Mouse (Mus musculus) frontal cortex, adult 2 months (tissue): ENCODE measurements at regions not wholly inside any gene's neighbourhood (a gene's known extent, or its start where the extent isn't known, plus 50 kb on each side); places are given as distances from the start of the nearest gene placed in this dataset.

Experiments used
- DNase-seq, 2 experiments: peaks; one replicate each; pipeline ENCODE4 v3.0.0; 2022; ENCODE audit warnings: low spot score in 1 of 2; ENCODE audit errors: extremely low spot score in 1 of 2

GRCm38 (mm10) chr9:33350258-33350657 is 714.2 kb downstream of the Ets1 start:
- no peak for DNase-seq

DNA sequence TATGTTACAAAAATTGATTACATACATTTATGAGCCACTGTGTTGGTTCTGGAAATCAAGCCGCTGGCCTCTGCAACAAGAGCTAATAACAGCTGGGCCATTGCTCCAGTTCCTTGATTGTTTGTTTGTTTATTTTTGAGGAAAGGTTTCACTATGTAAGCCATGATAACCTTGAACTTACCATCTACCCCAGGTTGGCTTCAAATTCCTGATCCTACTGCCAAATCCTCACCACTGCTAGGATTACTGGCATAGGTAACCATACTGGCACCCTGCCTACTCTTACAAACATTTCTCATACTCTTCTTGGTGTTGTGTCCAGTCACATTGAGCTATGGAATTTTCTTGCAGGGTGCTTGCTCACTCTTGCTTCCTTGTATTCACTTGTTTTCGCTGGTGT is 720.6 kb downstream of the Ets1 start:
- no peak for DNase-seq

DNA sequence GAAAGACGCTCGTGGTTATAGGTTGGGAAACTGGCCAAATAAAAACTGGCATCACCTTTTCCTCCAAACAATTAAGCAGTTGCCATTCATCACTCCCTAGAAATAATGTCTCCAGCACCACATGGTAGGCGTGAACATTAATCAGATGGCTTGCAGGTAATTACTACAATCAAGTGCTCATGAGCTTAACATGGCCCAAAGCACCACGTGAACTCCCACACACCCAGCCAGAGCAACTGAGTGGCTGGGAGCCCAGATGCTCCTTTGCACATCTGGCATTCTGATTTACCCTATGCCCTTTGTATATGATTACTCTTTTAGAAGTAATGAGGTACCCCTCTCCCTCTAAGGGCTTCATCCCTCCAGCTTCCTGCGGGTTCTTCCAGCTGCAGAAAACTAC is 724.9 kb downstream of the Ets1 start:
- DNase-seq = no peak

GRCm38 (mm10) chr9:33389170-33389569 is 753.1 kb downstream of the Ets1 start:
- peak; percentile 1 to 29 for DNase-seq

GRCm38 (mm10) chr9:33404691-33405090 is 768.7 kb downstream of the Ets1 start:
- no peak for DNase-seq

GRCm38 (mm10) chr9:33407517-33407916 is 771.5 kb downstream of the Ets1 start:
- no peak for DNase-seq

- DNase-seq = no peak
Measured at GRCm38 (mm10) chr9:33423781-33424180, 787.8 kb downstream of the Ets1 start.

GRCm38 (mm10) chr9:33436459-33436858 is 800.4 kb downstream of the Ets1 start:
- no peak for DNase-seq

DNA sequence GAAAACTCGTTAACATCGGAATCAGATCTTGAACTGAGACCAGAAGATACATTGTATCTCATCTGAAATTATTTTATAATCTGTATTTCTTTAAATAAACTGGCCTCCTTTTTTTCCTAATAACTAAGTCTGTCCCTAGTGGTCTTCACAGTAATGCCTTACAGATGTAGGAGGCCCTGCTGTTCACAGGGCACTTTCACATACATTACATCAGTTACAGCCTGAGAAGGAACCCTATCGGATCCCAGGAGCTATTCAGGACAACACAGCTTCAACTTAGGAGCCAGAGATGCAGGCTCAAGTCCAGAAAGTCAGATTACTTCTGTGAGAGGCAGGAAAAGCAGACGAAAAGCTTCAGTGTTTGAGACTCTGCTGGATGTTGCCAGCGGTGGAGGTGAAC is 806.2 kb downstream of the Ets1 start:
- DNase-seq = no peak

- DNase-seq = no peak
Measured at GRCm38 (mm10) chr9:33445902-33446301, 809.9 kb downstream of the Ets1 start.

GRCm38 (mm10) chr9:33475106-33475505 is 839.1 kb downstream of the Ets1 start:
- no peak for DNase-seq

DNA sequence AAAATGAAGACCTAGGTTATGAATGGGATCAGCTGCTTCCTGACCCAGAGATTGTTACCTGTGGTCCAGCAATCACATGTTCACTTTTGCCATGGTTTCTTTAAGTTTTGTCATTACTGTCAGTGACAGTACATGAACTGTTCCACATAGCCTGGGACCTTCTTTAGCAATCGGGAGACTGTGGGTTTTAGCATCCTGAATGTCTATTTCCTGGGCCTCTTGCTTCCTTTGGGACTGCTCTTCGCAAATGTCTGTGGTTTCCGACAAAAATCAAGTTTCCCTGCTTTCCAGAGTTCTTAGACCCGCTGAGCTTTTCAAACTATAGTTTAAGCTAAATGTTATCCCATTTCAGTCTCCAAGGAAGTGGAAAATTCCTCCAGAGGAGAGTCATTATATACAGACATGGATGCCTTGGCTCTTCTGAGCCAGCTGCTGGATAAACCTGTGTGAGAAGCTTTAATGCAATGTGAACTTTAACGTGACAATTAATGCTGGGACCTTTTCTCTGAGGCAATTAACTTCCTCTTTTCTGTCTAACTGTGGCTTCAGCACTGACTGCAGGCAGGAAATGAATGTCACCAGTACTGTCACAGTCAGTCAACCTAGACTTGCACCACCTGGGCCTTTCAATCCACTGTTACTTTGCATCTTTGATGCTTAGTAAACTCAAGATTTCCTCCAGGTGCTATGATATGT is 847.0 kb downstream of the Ets1 start:
- DNase-seq = no peak

GRCm38 (mm10) chr9:33483541-33483846 is 847.5 kb downstream of the Ets1 start:
- no peak for DNase-seq

DNA sequence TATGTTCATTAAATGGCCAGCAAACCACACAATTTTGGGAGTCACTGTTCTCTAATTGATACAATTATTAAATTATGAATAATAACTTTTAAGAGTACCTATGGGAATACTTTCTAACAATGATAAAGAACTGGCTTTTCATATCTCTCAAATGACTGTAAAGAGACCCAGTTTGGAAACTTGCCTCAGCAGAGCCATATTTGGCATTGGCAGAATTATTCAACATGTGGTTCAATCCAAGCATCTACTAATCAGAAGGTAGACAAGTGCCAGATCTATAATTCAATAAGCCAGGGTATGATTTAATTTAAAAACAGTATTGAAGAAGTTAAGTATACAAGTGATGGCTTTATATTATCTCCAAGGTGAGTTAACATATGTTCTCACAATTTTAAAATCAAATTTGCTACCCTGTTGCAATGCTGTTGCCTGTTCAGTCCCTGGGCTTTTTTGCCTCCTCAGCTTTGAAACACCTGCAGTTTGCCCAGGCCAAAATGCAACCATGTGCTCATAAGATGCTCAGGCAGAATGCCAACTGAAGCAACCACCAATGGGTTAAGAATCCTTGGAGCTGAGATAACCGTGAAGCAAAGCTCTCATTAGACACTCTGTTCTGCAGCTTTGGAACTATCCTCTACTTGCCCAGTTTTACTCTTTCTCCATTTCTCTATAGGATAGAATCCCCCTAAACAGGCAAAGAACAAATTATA is 897.2 kb downstream of the Ets1 start:
- DNase-seq = no peak

DNA sequence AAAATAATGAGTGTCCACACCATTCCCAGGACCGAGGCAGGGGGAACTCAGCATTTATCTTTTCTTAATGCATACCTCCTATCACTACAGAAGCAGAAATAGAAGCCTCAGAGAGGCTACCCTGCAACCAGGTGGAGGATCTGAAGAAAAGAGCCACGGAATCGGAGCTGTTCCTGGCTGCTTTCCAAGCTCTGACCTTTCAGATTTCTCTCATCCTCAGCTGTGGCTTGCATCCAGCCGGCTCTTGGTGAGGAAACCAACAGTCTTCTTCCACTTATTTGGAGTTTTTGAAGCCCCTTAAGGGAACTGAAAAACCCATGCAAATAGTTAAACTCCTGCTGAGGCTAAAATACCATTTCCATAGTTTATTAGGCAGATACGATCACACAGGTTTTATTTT is 907.3 kb downstream of the Ets1 start:
- no peak for DNase-seq

DNA sequence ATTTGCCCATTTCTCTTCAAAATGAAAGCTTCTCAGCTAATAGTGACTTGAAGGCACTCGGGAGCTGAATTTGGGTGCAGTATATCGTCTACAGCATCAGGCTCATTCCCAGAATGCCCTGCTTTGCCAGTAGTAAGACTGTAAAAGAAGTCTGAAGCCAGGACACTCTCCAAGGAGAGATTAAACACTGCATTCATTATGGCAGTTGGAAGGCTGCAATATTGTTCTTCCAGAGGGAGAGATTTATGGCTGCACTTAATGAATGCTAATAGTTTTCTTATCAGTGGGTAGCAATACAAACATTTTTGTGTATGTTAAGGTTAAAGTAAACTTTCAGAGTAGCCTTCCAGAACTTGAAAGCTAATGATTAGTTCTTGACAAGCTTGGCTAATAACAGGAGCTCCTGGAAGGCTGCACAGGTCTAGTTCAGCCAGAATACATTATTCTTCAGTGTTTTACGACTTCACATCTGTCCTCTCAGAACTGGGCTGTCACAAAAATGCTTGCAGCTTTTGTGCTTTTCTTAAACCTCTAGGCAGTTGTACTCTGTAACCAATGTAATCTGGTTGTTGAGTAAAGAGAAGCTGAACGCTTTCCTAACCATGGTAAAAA is 910.2 kb downstream of the Ets1 start:
- DNase-seq = no peak

GRCm38 (mm10) chr9:33549395-33549794 is 913.4 kb downstream of the Ets1 start:
- DNase-seq = no peak

- DNase-seq = no peak
Measured at GRCm38 (mm10) chr9:33571990-33572389, 913.7 kb upstream of the Kirrel3 start.

DNA sequence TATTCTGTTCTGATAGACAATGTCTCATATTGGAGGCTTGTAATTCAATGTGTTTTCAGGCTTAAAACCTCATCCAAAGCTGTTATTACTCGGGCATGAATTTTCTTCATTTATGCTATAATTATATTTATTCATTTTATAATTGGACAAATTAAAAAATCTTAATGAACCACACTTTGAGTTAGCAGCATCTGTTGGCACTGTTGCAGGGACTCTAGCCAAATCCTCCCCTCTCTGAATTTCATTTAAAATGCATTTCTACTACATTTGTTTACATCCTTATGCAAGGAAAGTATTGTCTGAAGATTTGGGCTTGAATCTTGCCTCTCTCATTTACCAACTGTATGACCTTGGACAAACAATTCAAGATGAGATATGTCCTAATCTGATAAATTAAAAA is 874.2 kb upstream of the Kirrel3 start:
- DNase-seq = no peak

- no peak for DNase-seq
Measured at GRCm38 (mm10) chr9:33624378-33624777, 861.3 kb upstream of the Kirrel3 start.

GRCm38 (mm10) chr9:33629731-33630473 is 855.8 kb upstream of the Kirrel3 start:
- peak in 1 of 2 experiments; percentile 4 for DNase-seq
